Mouse (Mus musculus) liver, adult 10 weeks (tissue): ENCODE results near the gene Crkl. TPM values are rescaled to one million over a fixed set of nuclear protein-coding genes. Genes with fewer than 3 reads are reported as not detected.

ENCODE experiments used
- polyA plus RNA-seq: library from polyadenylated mRNA; stranded (reverse); fragments of 350-450 nt; fragmentation: Illumina TruSeq; extraction: RNeasy Lipid Tissue Mini Kit (QIAGEN cat#74804); gene quantifications from one replicate; pipeline ENCODE4 v1.2.3, GENCODE M21; 2014; ENCODE audit warnings: low read depth, low replicate concordance

The Crkl gene
- 16.2 TPM for polyA plus RNA-seq

GRCm38 (mm10) chr16:17451541-17452372 lies at the start of gene Crkl:
Gene Crkl (plus strand): TSS chr16:17451987.

GRCm38 (mm10) chr16:17405736-17406443 lies 45.9 kb upstream of the Crkl start, which contains the start of the genes Snap29 and Pi4ka:
Gene Snap29 (plus strand): TSS chr16:17405986.
Gene Pi4ka (minus strand): TSS chr16:17406314.

GRCm38 (mm10) chr16:17489469-17490111 lies 37.8 kb downstream of the Crkl start, which contains the start of gene Aifm3:
Gene Aifm3 (plus strand): TSS chr16:17489611.

GRCm38 (mm10) chr16:17508546-17509239 lies 56.9 kb downstream of the Crkl start, which contains the start of gene Lztr1:
Gene Lztr1 (plus strand): TSS chr16:17508688.

GRCm38 (mm10) chr16:17530640-17531288 lies 79.0 kb downstream of the Crkl start, which contains the start of gene Thap7:
Gene Thap7 (minus strand): TSS chr16:17531136.

Other genes with a start within 250 kb of the Crkl start
- 130 TPM for gene Ube2l3, start 249.3 kb upstream of the Crkl start, polyA plus RNA-seq
- gene Rimbp3, start 243.4 kb upstream of the Crkl start, polyA plus RNA-seq, result not detected
- gene Hic2, start 218.4 kb upstream of the Crkl start, polyA plus RNA-seq, result 0.40 TPM
- not detected for gene Tmem191c, start 175.9 kb upstream of the Crkl start, polyA plus RNA-seq
- 698 TPM for gene Serpind1, start 120.6 kb upstream of the Crkl start, polyA plus RNA-seq
- 37.9 TPM for gene Snap29, start 46.0 kb upstream of the Crkl start, polyA plus RNA-seq
- gene Pi4ka, start 45.7 kb upstream of the Crkl start, polyA plus RNA-seq, result 7.7 TPM
- 0.13 TPM for gene Aifm3, start 37.6 kb downstream of the Crkl start, polyA plus RNA-seq
- gene Lztr1, start 56.7 kb downstream of the Crkl start, polyA plus RNA-seq, result 12.4 TPM
- 1.5 TPM for gene Thap7, start 79.1 kb downstream of the Crkl start, polyA plus RNA-seq
- not detected for gene Lrrc74b, start 109.3 kb downstream of the Crkl start, polyA plus RNA-seq
- gene P2rx6, start 109.9 kb downstream of the Crkl start, polyA plus RNA-seq, result not detected
- gene Slc7a4, start 131.2 kb downstream of the Crkl start, polyA plus RNA-seq, result not detected
- gene Smpd4, start 167.4 kb downstream of the Crkl start, polyA plus RNA-seq, result 7.4 TPM
- gene Ccdc74a, start 194.5 kb downstream of the Crkl start, polyA plus RNA-seq, result not detected